Mouse (Mus musculus): ENCODE measurements around the gene Stxbp6. TPM values are rescaled to one million over a fixed set of nuclear protein-coding genes. Genes with fewer than 3 reads are reported as not detected.
A peak's percentile ranks its signal among the peaks of the same experiment; 100 is the strongest.
"Not testable (repeated sequence)": the region's sequence is repeated elsewhere in the genome, so short reads cannot be mapped to it uniquely, and the experiment has no call there.

Gene Stxbp6
- total RNA-seq (2022), result 10 to 100 TPM in 1 of 4 experiments, 1 to 10 TPM in 3; 4.6 to 12.1 (median 6.4) TPM

DNA sequence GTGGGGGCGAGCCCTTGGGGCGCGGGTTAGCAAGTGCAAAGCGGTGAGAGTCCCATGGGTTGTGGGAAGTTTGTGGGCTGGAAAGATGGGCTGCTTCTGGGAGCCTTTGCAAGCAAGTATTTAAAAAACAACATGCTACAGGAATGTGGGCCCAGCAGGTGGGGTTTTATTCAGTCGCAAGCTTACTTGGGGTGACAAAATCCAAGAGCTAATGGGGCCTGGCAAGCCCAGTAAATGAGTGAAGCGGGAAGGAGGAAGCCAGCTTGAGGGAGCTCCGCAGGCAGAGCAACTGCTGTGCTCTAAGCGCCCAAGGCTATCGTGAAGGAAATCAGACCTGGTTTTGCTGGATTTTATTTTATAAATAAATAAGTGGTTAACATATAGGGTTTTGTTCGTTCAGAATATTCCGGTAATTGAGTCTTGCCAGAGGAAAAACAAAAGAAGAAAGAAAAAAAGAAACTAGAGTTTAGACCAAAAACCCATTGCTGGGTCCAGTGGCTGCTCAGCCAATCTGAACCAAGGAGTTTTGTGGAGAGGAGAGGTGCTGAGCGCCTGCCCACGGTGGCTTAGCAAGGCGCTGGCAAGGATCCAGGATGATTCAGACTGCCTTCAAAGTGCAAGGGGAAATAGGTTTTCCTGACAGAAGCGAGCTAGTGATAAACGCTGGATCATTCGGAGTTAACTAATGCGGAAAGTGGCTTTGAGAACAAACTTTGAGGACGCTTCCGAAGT, at the start of gene Stxbp6:
Stxbp6 (minus strand) TSS at position 99 of the 732 bp plus-strand sequence.
- DNase-seq (ENCODE audit: low spot score), result peak; percentile 84

DNA sequence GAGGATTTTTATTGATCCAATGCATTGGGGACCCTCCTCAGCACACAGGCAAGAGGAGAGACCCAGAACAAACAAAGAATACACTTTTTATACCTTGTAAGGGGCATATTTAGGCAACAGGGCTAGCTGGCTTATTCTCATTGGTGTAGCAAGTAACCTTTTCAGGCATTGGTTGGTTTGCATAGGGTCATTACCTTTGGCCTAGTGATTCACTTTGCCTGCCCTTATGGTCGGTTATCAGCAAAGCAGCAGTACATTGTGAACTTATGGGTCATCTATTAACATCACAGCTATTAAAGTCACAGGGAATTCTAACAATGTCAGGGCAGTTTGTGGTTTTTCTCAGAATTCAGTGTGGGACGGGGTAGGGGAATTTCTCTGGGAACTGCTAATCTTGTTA, 28.4 kb upstream of the Stxbp6 start:
- DNase-seq (ENCODE audit: low spot score), result not testable (repeated sequence)

DNA sequence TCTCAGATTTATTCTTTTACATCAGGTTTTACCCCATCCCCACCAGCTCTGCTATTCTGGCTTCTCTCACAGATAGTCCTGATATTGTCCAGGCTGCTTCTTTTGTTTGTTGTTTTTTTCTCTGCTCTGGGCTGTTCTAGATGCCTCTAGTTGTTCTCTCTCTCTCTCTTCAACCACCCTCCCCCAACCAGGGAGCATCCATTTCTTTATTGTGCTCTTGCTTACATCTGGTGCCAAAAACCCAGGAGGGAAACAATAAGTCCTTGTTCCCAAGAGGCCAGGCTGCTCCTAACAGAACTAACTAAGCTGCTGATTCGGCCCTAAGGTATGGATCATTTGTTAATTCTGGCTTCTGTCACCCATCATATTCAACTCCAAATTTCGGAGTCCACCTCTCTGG, 19.2 kb upstream of the Stxbp6 start:
- no peak for DNase-seq (ENCODE audit: low spot score)

DNA sequence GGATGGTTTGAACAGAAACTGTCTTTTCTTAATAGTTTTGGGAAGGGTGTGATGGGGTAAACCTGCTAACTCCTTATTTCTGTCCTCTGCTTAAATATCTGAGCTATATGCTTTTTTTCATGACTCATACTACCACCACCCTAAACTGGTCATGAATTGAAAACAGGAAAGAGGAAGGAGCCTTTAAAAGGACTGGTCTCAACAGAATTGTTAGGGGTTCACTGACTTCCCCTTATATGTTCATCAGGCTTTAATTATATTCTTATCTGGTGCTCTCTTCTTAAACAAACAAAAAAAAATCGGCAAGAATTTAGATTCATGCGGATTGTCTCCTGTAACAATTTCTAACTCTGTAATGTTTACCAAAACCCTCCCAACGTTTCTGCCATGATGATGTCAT, 17.9 kb upstream of the Stxbp6 start:
- DNase-seq (ENCODE audit: low spot score), result no peak

DNA sequence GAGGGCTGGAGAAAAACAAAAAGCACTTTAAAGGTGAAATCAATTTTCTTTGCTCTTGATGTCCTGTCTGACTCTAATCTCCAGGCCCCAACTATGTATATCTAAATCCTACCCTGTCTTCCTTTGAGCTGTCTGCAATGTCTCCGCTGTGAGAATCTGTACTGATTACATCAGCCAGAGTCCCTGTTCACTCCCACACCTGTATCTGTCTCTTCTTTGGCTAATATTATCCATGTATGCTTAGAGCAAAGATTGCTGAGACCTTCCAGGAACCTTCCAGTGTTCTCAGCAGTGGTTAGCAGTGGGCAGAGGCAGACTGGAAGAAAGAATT, 8.6 kb upstream of the Stxbp6 start:
- DNase-seq (ENCODE audit: low spot score), result no peak

DNA sequence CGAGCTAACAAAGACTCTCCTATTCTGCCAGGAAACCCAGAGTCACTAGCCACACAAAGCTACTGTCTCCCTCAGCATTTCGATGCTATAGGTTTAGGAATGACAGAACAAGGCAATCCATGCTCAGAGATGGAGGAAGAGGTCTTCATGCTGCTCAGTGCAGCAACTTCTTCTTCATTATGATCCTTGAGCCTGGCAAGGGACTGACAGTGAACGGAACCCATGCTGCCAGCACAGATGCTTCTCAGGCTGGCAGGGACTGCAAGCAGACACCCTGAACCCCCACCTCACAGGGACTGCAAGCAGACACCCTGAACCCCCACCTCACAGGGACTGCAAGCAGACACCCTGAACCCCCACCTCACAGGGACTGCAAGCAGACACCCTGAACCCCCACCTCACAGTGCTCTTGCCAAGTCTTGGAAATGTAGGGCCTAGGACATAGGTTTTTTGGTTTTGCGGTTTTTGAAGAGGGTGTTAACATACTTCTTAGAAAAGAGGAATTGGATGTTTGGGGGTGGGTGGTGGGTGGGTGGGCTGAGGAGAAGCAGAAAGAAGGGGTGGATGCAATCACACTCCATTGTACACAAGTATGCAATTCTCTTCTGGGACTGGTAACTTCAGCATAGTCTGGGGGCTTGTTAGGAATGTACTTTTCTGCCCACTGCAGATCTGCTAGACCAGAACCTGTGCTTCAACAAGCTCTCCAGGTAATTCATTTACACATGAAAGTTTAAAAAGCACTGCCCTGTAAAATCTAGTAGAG, 8.1 kb upstream of the Stxbp6 start:
- DNase-seq (ENCODE audit: low spot score), result no peak

DNA sequence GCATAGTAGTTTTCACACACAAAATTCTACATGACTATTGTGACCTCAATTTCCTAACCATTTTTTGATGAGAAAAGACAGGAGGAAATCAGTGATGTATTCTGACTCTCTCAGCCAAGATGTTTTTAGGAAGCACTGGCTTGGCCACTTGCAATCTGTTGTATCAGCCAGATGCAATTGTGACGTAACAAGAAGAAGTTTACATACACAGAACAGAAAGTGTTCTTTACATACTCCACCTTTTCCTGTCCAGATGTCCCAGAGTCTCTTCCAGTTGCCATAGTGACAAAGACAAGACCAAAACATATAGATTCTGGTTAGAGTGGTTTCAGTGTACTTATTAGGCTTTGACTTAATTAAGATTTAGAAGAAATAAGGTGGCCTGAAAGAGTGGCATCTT, 7.1 kb upstream of the Stxbp6 start:
- no peak for DNase-seq (ENCODE audit: low spot score)

DNA sequence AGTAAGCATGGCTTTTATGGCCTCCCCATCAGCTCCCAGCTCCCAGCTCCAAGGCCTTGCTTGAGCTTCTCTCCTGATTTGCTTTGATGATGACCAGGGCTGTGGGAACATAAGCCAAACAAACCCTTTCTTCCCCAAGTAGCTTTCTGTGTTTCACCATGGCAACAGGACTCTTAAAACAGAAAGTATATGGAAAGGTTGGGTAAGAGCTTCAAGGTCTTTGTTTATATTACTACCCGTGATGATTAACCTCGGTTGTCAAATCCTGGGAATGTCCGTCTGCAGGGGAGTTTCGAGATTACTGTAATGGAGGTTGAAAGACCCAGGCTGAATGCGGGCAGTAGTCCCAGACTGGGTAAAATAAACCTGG, 6.2 kb upstream of the Stxbp6 start:
- no peak for DNase-seq (ENCODE audit: low spot score)

DNA sequence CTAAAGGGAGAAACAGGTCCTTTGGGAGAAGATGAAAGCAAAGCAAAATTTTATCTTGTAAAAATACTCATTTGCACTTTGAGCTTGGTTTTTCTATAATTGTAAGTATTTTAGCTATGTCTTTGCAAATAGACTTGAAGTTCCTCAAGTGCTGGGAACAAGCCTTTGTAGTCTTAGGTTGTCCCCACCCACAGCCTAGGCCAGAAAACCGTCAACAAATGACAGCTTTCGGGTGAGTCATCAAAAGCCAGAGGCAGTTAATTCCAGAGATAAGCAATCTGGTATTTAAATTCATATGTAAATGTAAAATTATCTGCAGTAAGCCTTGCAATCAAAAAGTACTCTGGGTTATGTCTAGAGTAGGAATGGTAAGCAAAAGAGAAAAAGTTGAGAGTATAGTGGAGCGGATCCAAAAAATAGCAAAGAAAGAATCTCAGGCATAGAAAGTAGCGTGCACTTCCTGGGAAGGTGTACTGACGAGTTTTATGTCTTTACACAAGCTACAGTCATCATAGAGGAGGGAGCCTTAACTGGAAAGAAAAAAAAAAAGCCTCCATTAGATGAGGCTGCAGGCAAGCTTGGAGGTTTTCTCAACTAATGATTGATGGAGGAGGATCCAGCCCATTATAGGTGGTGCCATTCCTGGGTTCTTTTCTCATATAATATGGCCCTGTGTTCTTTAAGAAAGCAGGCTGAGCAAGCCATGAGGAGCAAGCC, 5.7 kb upstream of the Stxbp6 start:
- DNase-seq (ENCODE audit: low spot score), result no peak

DNA sequence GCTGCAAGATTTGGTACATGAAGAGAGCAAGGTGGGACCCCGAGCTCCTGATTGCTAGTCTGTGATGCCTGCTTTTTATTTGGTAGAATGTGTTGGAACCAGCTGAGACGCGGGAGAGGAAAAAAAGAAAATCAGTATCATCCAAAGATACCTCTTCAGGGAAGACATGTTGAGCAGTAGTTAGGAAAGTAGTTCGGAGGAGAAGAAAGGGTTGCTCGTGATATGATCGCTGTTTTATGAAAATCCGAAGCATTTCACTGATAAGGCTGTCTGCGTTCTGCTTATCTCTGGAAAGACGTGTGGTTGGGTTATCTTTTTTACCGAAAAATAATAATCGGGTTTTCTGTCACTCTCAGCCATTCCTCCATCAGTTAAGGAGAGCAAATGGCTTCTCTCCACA, 1.1 kb upstream of the Stxbp6 start:
- no peak for DNase-seq (ENCODE audit: low spot score)

DNA sequence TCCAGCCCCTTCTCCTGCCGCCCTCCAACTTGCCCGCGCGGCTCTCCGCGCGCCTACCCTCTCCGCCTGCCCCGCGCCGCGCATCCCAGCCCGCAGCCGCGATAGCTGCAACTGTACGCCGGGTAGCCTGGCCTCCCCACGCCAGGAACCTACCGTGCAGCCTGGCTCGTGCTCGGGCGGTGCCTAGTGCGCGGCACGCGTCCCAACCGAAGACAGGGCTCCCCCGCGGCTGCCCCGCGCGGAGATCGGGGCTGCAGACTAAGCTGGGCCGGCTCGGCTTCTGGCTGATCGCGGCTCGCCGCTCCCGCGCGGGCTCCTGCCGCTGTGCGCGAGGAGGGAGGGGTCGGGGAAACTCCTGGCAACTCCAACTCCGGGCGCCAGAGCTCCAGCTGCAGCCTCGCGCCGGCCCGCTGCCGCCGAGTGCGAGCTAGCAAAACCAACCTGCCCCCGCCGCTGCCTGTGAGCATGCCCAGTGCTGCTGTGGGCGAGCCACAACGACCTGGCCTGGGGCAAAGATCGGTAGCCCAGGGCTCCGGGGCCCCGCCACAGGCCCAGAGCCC, 387 bp downstream of the Stxbp6 start:
- peak; percentile 75 for DNase-seq (ENCODE audit: low spot score)

DNA sequence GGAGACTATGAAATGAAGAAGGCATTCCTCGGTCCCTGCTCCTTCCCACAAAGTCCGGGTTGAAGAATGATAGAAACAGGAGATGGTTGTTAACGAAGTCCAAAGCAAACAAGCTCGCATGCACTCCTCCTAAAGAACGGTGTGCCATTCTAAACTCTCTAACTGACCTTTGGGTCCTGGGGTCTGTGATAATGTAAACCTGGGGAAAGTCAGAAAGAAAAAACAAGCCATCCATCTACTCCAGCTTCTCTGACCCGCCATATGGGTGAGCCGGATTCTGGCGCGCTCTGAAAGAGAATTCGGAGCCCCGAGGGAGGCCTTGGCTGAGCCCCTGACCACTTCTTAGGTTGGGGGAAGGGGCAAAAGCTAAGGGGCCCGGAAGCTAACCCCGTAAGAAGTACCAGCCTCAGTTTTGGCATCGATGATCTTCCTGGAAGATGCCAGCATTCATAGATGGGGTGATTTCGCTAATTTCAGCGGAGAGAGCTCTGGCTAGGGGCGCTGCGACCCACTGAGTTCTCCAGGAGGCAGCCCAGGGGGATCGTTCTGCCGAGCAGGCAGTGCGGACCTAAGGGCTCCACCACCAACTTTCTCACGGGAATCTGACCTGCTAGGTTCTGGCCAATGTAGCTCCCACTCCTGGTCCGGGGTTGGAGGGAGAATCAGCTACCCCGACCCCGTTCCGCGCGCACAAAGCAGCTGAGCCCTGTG, 1.0 kb downstream of the Stxbp6 start:
- no peak for DNase-seq (ENCODE audit: low spot score)

DNA sequence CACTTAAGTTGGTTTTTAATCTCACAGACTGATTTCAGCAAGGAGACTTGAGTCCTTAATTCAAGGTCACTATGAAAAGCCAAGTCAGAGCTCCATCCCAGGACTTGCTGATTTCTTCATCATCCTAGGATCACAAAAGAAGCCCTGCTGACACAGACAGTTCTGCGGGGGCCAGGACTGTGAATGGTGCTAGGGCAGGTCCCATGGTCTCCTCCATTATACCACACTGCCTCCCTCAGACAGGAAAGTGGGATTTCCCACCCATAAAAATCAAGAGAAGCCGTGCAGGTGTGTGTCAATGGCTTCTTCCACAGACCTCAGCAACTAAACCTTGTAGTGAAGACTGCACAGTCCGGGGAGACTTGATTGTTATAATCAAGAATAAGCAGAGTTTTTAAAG, 2.3 kb downstream of the Stxbp6 start:
- DNase-seq (ENCODE audit: low spot score), result no peak

DNA sequence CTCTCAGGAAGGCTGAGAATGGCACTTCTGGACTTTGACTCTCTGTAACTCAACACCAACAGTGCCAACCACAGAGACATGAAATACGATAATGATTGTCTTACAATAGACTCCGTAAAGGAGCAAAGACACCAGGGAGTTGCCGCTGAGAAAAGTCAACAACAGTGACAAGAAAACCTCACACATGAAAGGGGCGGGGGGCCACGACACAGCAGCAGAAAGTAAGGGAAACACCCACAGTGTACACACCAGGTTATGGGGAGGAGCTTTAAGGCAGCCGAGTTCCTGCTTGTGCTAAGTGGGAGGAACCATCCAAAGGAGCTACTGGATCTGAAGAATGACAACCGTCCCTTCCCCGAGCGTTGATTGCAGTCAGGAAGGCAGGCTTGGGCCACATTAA, 4.3 kb downstream of the Stxbp6 start:
- no peak for DNase-seq (ENCODE audit: low spot score)

DNA sequence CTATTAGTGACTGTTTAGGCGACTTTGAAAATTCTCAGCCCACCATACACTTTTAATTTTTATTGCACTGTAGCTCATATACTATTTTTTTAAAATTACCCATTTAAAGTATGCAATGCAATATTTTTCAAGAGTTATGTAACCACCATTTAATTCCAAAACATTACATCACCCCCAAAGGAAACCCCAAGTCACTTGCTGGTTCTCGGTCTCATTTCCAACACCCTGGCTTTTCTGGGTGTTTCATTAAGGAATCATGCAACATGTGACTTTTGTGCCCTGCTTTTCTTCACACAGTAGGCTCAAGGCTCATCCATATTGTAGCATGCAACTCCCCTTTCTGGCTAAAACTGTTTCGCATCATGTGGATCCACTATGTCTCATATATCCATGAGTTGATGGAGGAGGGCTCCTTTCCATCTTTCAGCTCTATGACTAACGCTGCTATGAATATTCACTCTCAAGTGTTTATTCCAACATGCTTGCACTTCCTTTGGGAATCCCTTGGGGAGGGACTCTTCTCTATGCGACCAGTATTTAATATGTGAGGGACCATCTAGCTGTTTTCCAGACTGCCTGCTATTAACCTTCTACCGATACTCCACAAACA, 6.3 kb downstream of the Stxbp6 start:
- DNase-seq (ENCODE audit: low spot score), result no peak

DNA sequence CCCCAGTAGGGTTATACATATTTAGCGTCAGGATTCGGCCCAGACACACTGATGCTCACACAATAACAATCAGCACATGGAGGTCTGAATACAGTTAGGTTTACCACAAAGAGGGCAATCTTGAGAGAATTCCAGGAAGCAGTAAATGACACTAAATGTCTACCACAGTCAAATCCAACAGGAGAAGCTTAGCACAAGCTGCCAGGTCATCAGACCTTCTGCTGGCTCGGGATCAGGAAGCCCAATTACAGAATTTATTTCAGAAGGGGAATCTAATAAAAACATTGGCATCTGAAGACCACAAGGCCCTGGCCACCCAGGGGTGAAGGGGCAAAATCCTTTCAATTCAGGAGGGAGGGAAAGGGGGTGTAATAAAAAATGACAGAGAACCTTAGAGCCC, 6.8 kb downstream of the Stxbp6 start:
- no peak for DNase-seq (ENCODE audit: low spot score)

DNA sequence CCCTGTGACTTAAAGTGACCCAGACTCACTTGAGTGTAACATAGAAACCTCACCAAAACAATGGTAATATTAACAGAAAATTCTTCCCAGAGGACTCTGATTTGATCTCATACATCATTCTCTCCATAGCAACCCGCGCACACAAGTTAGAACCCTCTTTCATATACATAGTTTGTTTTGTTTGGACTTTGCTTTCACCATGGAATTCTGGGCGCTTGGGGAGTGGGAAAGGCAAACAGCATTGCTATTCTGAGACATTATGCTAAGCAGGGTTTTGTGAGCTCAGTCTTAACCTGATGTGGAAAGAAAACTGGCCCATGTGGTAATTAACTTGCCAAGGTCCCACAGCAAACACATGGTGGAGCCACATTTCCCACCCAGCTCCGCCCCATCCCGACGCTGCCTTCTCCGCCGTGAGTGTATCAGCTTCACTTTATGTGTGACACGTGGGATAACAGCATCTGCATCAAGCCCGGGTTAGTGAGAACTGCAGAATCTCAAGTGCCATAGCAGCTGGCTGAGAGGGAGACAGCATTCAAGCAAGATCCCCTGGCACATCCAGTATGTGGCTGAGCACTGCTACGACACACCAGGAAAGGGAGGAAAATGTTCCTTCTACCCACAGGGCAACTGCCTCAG, 7.3 kb downstream of the Stxbp6 start:
- DNase-seq (ENCODE audit: low spot score), result no peak

DNA sequence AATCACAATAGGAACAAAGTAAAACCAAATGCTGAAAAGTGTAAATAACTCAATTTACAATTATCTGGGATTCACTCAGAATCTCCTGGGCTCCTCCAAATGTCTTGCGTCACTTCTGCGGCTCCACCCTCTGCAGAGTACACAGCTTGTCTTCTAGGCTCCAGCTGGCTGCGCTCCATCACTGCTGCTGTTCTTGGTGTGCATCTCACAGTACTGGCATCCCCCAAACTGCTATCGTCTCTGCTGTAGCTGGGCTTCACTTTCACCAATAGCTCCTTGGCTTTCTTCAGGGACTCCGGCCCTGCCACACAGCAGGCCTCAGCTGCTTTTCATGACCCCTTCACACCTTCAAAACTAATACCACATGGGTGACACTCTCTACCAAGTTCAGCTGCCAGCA, 10.9 kb downstream of the Stxbp6 start:
- peak; percentile 61 for DNase-seq (ENCODE audit: low spot score)

DNA sequence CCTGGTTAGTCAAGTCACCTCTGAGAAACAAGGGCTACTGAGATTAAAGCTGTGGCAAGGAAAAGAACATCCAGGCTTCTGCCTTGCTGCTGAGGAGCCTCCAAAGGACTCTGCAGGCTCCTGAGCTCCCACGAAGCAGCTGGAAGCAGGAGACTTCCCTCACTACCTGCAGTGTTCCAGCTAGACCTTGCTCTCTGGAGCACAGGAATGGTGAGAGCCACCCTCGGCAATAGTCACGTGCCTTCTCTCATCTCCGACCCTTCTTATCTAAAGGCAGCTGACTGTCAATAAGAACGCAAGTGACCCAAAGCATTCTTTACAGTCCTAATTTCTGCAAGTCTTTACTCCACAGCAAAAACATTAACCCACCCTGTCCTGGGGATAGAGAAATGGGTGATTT, 13.2 kb downstream of the Stxbp6 start:
- DNase-seq (ENCODE audit: low spot score), result no peak

DNA sequence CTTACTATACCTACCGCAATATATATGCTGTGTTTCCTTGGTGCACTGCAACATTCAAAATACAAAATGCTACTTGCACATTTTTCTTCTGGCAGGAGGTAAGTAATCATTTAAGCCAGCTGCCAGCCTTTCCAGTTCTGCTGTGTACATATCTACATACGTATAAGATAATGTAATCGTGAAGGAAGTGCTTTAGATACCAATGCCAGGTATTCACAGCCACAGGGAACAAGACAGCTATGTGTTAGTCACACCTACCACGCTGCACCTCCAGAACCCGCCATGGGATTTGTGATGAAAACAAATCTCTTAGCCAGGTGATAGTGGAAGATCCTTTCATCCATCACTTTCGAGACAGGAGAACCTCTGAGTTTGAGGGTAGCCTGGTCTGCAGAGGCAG, 13.7 kb downstream of the Stxbp6 start:
- DNase-seq (ENCODE audit: low spot score), result no peak

DNA sequence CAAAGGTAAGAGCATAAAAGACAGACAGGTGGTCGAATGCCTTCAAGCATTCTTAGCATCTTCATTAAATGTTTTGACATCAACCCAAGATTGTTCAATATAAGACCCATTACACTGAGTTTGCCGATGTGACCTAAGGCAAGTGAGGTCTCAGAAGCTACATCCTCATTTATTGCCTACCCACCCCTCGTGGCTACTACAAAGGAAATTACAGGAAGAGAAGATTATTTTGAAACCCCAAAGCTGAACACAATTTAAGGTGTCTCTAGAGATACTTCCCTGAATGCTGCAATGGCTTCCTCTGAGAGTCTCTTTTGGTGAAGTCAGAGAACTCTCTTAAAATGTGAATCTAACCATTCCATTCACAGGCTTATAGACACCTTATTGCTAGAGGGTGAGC, 16.5 kb downstream of the Stxbp6 start:
- DNase-seq (ENCODE audit: low spot score), result no peak

Measured in heart, adult 8-10 months (tissue).